Mouse (Mus musculus) heart, embryonic 13.5 days (tissue): ENCODE data around the gene Procr. TPM values are rescaled to one million over a fixed set of nuclear protein-coding genes. Genes with fewer than 3 reads are reported as not detected.

Source experiments
- ATAC-seq: fragments of 200-750 bp; cut with Nextera tagmentation; 2 replicates; pipeline ENCODE4 v1.8.0; 2017; ENCODE audit warnings: moderate TSS enrichment; ENCODE audit not compliant: insufficient number of reproducible peaks, low FRiP score, low TSS enrichment; ENCODE audit errors: extremely low read depth
- H3K27ac ChIP-seq: fragments of 300-500 bp; sonication (generic); replicated peaks from 2 replicates; pipeline ENCODE4 v1.5.1; 2015; ENCODE audit warnings: moderate library complexity, mild to moderate bottlenecking, inconsistent platforms
- H3K27me3 ChIP-seq: fragments of 300-500 bp; sonication (generic); replicated peaks from 2 replicates; pipeline ENCODE4 v1.6.1; 2015; ENCODE audit warnings: mild to moderate bottlenecking, inconsistent platforms
- H3K36me3 ChIP-seq: fragments of 300-500 bp; sonication (generic); 2 replicates; pipeline ENCODE4 v1.6.1; 2015; ENCODE audit warnings: mild to moderate bottlenecking, inconsistent platforms
- H3K4me1 ChIP-seq: fragments of 300-500 bp; sonication (generic); 2 replicates; pipeline ENCODE4 v1.6.1; 2015; ENCODE audit warnings: inconsistent platforms
- H3K4me2 ChIP-seq: fragments of 300-500 bp; sonication (generic); 2 replicates; pipeline ENCODE4 v1.6.1; 2015; ENCODE audit warnings: inconsistent platforms, mild to moderate bottlenecking, moderate library complexity
- H3K4me3 ChIP-seq: fragments of 300-500 bp; sonication (generic); 2 replicates; pipeline ENCODE4 v1.5.1; 2015; ENCODE audit warnings: moderate library complexity, mild to moderate bottlenecking, inconsistent platforms
- H3K9ac ChIP-seq: fragments of 300-500 bp; sonication (generic); 2 replicates; pipeline ENCODE4 v1.6.1; 2015; ENCODE audit warnings: inconsistent platforms, mild to moderate bottlenecking, moderate library complexity
- H3K9me3 ChIP-seq: fragments of 300-500 bp; sonication (generic); 2 replicates; pipeline ENCODE4 v1.6.1; 2016; ENCODE audit warnings: inconsistent platforms
- WGBS: fragments of 180-500 bp; shearing (Covaris S2); methylation state at CpG from one replicate; pipeline ENCODE4 v1.1.7; 2015; ENCODE audit warnings: mixed read lengths; 5-methylcytosine and 5-hydroxymethylcytosine counted together
- polyA plus RNA-seq: library from polyadenylated mRNA; unstranded; fragments of >200 nt; fragmentation: Nextera tagmentation; extraction: Ambion mirVana; gene quantifications from 2 replicates; pipeline ENCODE4 v1.2.1, GENCODE M21; 2015

Procr gene
- polyA plus RNA-seq, 1 experiment from 2014 or later, result 9.1 TPM

DNA sequence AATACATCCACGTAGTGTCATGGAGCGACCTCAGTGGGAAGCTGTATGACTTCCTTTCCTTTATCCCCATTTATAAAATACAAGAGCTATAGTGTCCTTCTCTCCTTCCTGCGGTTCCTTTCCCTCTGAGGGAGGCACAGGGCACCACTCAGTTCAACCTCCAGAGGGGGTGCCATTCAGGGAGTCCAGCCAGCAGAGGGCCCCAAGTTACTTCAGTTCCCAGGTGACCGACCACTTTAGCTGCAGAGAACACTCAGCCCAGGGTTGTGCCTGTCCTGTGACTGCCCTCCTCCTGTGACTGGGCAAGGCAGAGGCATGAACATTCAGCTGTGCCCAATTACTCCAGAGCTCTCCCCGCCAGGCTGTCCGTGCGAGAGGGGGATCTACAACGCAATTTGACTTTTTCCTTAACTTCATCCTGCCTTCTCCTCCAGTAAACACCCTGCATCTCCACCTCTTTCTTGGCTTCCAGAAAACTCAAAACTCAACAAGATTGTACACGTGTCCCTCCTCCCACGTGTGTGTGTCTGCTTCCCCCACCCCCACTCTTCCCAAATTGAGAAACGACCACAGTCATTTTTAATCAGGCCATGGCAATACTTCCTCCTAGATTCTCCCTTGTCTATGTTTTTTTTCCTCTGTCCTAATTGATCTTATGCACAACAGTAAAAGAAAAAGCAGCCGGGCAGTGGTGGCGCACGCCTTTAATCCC lies 6.1 kb downstream of the Procr start:
- Histone ChIP-seq H3K9me3 (no peaks in the 10 kb centered on the region), H3K27me3 (peaks cover 29% of the 10 kb centered on the region), H3K9ac (no peak overlapping the region), H3K27ac (no peak overlapping the region), H3K36me3 (no peaks in the 10 kb centered on the region), H3K4me1 (no peaks in the 10 kb centered on the region), H3K4me2 (no peak overlapping the region), H3K4me3 (no peak overlapping the region)
- no peak for ATAC-seq
- WGBS, result 58% methylated on average over 14 of the region's 14 CpGs

DNA sequence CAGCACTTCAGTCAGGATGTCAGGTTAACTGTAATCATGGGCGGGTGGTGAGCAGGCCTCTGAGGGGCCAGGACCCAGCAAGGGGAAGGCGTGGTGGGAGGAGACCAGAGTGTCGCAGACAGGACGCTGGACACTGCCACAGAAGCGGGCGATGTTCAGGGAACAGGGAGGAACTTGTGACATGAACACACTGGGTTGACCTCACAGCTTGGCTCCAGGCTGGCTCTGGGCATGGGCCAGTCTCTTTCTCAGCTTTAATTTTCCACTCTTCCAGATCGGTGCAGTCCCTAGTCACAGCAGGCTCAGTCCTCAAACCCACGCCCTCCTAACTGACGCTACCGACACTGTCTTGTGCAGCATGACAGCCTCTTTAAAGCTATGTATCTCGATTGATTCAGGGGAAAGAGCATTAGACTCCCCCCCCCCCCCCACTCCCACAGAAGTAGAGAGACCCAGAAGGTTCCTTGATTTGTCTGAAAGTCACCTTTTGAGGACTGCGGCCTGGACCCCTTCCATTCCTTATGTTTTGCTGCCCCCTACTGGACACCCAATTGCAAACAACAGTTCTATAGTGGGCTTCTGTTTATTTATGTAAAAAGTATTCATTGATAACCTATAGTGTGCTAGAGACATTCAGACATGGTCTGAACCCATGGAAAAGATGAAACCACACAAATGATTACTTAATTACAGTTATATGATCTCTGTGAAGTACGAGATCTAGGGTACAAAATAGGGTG lies 13.9 kb downstream of the Procr start:
- Histone ChIP-seq H3K4me2 (peak overlapping the region; percentile 42; the same call in 1 of the 2 replicates), H3K9ac (0 out of 2 replicates have a peak overlapping the region, but pooled peaks have one; percentile 42), H3K36me3 (no peaks in the 10 kb centered on the region), H3K27ac (no peak overlapping the region), H3K4me1 (no peaks in the 10 kb centered on the region), H3K27me3 (peaks cover 36% of the 10 kb centered on the region), H3K4me3 (no peak overlapping the region), H3K9me3 (no peaks in the 10 kb centered on the region)
- 41% methylated on average over 13 of the region's 13 CpGs for whole genome bisulfite sequencing
- no peak for ATAC-seq

GRCm38 (mm10) chr2:155773664-155774063 lies 22.7 kb downstream of the Procr start:
- ATAC-seq, result no peak
- no peak overlapping the region for H3K4me3 ChIP-seq
- no peaks in the 10 kb centered on the region for H3K9me3 ChIP-seq
- H3K27ac ChIP-seq, result no peak overlapping the region
- WGBS, result 63% methylated on average over 4 of the region's 4 CpGs
- H3K9ac ChIP-seq, result no peak overlapping the region
- H3K4me2 ChIP-seq, result no peak overlapping the region
- H3K27me3 ChIP-seq, result peaks cover 86% of the 10 kb centered on the region
- H3K4me1 ChIP-seq, result peaks cover 9% of the 10 kb centered on the region
- no peaks in the 10 kb centered on the region for H3K36me3 ChIP-seq

- H3K4me3 ChIP-seq, result peak overlapping the region; percentile 63; the same call in 1 of the 2 replicates
- H3K27me3 ChIP-seq, result peaks cover 79% of the 10 kb centered on the region
- H3K4me1 ChIP-seq, result peaks cover 9% of the 10 kb centered on the region
- 53% methylated on average over 11 of the region's 11 CpGs for WGBS
- H3K27ac ChIP-seq, result no peak overlapping the region
- H3K36me3 ChIP-seq, result no peaks in the 10 kb centered on the region
- H3K9me3 ChIP-seq, result no peaks in the 10 kb centered on the region
- no peak for ATAC-seq
- peak overlapping the region; percentile 94 for H3K4me2 ChIP-seq
- H3K9ac ChIP-seq, result no peak overlapping the region
Measured at GRCm38 (mm10) chr2:155774261-155774926, 23.5 kb downstream of the Procr start.

- 2% methylated on average over 71 of the region's 100 CpGs for WGBS
- Histone ChIP-seq H3K36me3 (no peaks in the 10 kb centered on the region), H3K27ac (no peak within 1 kb of the TSS), H3K4me1 (peaks cover 9% of the 10 kb centered on the region), H3K4me3 (peak within 1 kb of the TSS; percentile 63), H3K27me3 (peaks cover 78% of the 10 kb centered on the region), H3K4me2 (peak within 1 kb of the TSS; percentile 94), H3K9me3 (no peaks in the 10 kb centered on the region), H3K9ac (0 out of 2 replicates have a peak within 1 kb of the TSS, but pooled peaks have one; percentile 50)
- no peak for ATAC-seq
Measured at GRCm38 (mm10) chr2:155774927-155775684, 24.2 kb downstream of the Procr start, which contains the start of gene Mmp24. Gene Mmp24, plus strand, starts transcription at chr2:155775342.

GRCm38 (mm10) chr2:155775685-155776263 lies 24.9 kb downstream of the Procr start:
- Histone ChIP-seq H3K4me3 (peak overlapping the region; percentile 63), H3K27me3 (peaks cover 75% of the 10 kb centered on the region), H3K9me3 (no peaks in the 10 kb centered on the region), H3K4me2 (peak overlapping the region; percentile 94), H3K4me1 (peaks cover 9% of the 10 kb centered on the region), H3K9ac (0 out of 2 replicates have a peak overlapping the region, but pooled peaks have one; percentile 21), H3K27ac (no peak overlapping the region), H3K36me3 (no peaks in the 10 kb centered on the region)
- under 1% methylated on average over 43 of the region's 44 CpGs for WGBS
- ATAC-seq, result no peak; the same call in 1 of the 2 replicates

DNA sequence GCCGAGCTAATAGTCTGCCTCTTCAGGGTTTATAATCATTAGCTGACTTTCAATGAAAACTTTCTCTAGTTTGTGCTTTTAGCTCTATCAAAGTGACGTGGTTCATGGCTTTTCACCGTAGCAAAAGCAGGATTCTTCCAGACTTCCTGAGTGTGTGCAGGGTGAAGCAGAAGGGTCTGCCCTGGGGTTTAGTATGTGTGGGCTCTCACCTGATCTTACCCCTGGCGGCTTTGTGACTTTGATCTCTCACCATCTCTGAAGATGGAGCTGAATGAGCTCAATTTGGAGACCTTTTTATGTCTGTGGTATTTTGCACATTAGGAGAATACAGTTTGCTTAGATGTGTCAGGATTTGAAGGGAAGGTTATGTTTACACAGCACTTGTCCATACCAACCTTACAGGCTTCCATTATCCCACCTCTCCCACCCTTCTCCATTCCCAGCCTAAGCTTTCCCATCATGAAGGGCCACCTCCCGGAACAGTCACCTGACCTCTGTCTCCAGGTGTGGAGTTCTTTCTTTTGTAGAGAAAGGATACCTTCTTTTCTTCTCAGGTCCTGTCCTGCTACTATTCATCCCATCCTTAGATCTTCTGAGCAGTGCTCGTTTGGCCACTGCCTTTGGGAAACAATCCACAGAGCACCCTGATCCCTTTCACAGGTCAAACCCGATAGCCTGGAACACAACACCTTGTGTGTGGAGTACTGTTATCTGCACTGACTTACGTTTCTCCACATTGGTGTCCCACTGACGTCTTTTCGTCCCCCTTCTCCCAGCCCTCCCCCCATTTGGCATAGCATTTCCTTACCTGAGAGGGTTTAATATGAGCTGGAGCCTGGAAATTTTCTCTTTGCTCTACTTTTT lies 26.1 kb downstream of the Procr start:
- peaks cover 69% of the 10 kb centered on the region for H3K27me3 ChIP-seq
- H3K4me3 ChIP-seq, result no peak overlapping the region
- H3K36me3 ChIP-seq, result no peaks in the 10 kb centered on the region
- H3K4me1 ChIP-seq, result peaks cover 9% of the 10 kb centered on the region
- WGBS, result 57% methylated on average over 10 of the region's 10 CpGs
- H3K9ac ChIP-seq, result no peak overlapping the region
- no peaks in the 10 kb centered on the region for H3K9me3 ChIP-seq
- H3K27ac ChIP-seq, result no peak overlapping the region
- no peak overlapping the region for H3K4me2 ChIP-seq
- ATAC-seq, result no peak

GRCm38 (mm10) chr2:155777688-155777985 lies 26.7 kb downstream of the Procr start:
- 81% methylated on average over 4 of the region's 4 CpGs for WGBS
- ATAC-seq, result no peak

GRCm38 (mm10) chr2:155778004-155778403 lies 27.1 kb downstream of the Procr start:
- H3K4me2 ChIP-seq, result no peak overlapping the region
- 48% methylated on average over 6 of the region's 6 CpGs for WGBS
- peaks cover 59% of the 10 kb centered on the region for H3K27me3 ChIP-seq

More at GRCm38 (mm10) chr2:155777688-155777985, 26.7 kb downstream of the Procr start:
- Histone ChIP-seq H3K27me3 (peaks cover 63% of the 10 kb centered on the region), H3K4me3 (no peak overlapping the region), H3K27ac (no peak overlapping the region), H3K9me3 (no peaks in the 10 kb centered on the region), H3K36me3 (no peaks in the 10 kb centered on the region), H3K9ac (no peak overlapping the region), H3K4me2 (no peak overlapping the region), H3K4me1 (peaks cover 9% of the 10 kb centered on the region)

GRCm38 (mm10) chr2:155779066-155779465 lies 28.1 kb downstream of the Procr start:
- H3K4me3 ChIP-seq, result no peak overlapping the region
- H3K36me3 ChIP-seq, result no peaks in the 10 kb centered on the region
- H3K27me3 ChIP-seq, result peaks cover 49% of the 10 kb centered on the region
- no peak for ATAC-seq
- peaks cover 9% of the 10 kb centered on the region for H3K4me1 ChIP-seq
- H3K9me3 ChIP-seq, result no peaks in the 10 kb centered on the region; the same call in 1 of the 2 replicates
- H3K4me2 ChIP-seq, result no peak overlapping the region
- H3K9ac ChIP-seq, result no peak overlapping the region
- WGBS, result 55% methylated on average over 7 of the region's 7 CpGs
- H3K27ac ChIP-seq, result no peak overlapping the region

More at GRCm38 (mm10) chr2:155778004-155778403, 27.1 kb downstream of the Procr start:
- ATAC-seq, result no peak
- no peaks in the 10 kb centered on the region for H3K36me3 ChIP-seq
- no peak overlapping the region for H3K4me3 ChIP-seq
- peaks cover 9% of the 10 kb centered on the region for H3K4me1 ChIP-seq
- H3K9ac ChIP-seq, result no peak overlapping the region
- H3K9me3 ChIP-seq, result no peaks in the 10 kb centered on the region
- no peak overlapping the region for H3K27ac ChIP-seq
